Mouse (Mus musculus): ENCODE results near the gene Tspan9. TPM values are rescaled to one million over a fixed set of nuclear protein-coding genes. Genes with fewer than 3 reads are reported as not detected.

Tspan9 gene
- polyA plus RNA-seq, 1 experiment from 2014 or later = 102 TPM

DNA sequence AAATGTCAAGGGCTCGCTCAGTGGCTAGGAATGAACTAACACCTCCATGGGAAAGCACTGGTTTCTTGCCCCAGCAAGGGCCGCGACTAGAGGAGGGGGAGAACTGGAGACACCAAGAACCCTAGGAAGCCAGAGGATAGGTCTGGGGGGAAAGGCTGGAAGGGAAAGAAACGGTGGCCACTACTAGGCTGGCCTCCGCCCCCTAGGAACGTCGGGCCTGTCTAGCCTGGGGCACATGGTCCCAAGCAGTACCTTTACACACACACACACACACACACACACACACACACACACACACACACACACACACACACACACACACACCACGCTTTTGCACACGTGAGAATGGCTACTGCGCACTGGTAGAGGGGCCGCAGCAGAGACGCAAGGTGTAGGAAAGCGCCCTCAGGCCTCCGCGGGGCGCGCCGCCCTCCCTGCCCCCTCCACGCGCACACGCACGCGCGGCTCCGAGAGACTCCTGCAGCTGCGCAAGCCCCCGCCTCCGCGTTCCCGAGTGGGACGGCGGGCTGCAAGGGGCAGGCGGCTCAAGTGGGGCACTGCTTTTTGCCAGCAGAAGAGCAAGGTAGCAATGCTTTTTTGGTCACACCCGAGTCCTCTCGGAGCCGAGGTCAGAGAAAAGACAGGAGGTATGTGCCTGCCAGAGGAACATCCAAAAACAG is 108.0 kb downstream of the Tspan9 start:
- Histone ChIP-seq H3K4me3 (replicated peaks) (peak overlapping the region; percentile 52), H3K27me3 (replicated peaks) (no peaks in the 10 kb centered on the region; the same call in 1 of the 2 replicates), H3K36me3 (no peaks in the 10 kb centered on the region), H3K4me1 (replicated peaks) (peaks cover 41% of the 10 kb centered on the region), H3K4me2 (replicated peaks) (peak overlapping the region; percentile 96), H3K27ac (0 out of 2 replicates have a peak overlapping the region, but pooled peaks have one; percentile 23), H3K9ac (peak overlapping the region; percentile 64), H3K9me3 (no peaks in the 10 kb centered on the region)
- ATAC-seq = peak; percentile 51
- WGBS = under 1% methylated on average over 36 of the region's 36 CpGs

DNA sequence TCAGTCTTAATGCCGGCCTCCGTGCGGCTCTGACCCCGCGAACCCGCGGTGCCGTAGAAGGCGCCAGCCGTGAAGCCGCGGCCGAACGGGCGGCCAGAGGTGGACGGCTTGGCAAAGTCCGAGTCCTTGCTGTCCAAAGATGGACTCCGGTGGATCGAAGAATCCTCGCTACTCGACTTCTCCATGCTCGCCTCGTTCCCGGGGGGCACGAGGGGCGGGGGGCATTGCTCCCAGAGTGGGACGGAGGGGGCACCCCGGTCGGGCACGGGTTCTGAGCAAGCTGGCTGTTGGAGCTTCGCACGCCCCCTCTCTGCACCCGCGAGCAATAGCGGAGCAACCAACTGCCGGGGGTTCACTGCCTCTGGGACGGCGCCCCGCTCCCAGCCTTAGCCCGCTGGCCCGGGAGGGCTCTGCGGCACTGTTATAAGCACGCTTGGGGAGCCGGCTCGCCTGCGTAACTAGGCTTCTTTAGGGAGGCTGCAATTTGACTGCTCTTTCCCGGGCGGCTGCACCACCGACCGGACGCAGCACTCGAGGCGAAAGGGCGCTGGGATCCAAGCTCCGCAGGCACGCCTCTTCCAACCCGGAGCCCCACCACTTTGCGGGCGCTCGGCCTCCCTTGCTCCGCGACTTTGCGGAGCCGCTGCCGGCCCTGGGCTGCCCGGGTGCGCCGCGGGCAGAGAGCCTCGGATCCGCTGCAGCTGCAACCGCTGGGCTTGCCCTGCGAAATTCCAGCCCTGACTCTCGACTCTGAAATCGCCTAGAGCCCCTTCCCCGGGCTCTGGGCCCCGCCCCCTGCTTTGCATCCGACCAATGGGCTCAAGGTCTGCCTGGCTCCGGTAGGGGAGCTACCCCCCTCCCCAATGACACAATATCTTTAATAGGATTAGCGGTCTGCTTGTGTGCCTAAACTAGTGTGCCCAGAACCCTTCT is 108.8 kb downstream of the Tspan9 start:
- Histone ChIP-seq H3K9ac (peak overlapping the region; percentile 64), H3K4me1 (replicated peaks) (peaks cover 41% of the 10 kb centered on the region), H3K9me3 (no peaks in the 10 kb centered on the region), H3K27ac (peak overlapping the region; percentile 83), H3K36me3 (no peaks in the 10 kb centered on the region), H3K27me3 (replicated peaks) (no peaks in the 10 kb centered on the region; the same call in 1 of the 2 replicates), H3K4me2 (replicated peaks) (peak overlapping the region; percentile 96), H3K4me3 (replicated peaks) (peak overlapping the region; percentile 52)
- WGBS = 1% methylated on average over 80 of the region's 80 CpGs
- peak; percentile 84 for ATAC-seq

DNA sequence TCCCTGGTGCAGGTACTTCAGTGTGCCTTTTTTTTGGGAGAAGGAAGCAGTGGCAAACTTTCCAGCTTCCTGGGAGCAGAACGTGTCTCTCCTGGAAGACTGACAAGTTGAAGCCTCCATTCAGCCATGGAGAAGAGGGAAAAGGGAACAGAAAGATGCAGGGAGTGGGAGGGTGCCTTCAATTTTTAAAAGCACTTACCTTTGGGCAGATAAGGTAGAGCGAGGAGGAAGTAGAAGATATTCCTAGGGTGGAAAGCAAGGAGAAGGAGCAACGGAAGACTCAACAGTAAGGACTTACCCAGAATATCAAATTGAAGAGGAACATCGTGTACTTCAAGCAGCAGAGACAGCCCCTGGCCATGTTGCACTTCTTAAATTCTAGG is 109.5 kb downstream of the Tspan9 start:
- ATAC-seq = no peak
- Histone ChIP-seq H3K4me1 (replicated peaks) (peaks cover 41% of the 10 kb centered on the region), H3K36me3 (no peaks in the 10 kb centered on the region), H3K27me3 (replicated peaks) (no peaks in the 10 kb centered on the region; the same call in 1 of the 2 replicates), H3K9ac (peak overlapping the region; percentile 64), H3K9me3 (no peaks in the 10 kb centered on the region), H3K4me3 (replicated peaks) (peak overlapping the region; percentile 52), H3K4me2 (replicated peaks) (peak overlapping the region; percentile 96), H3K27ac (peak overlapping the region; percentile 83; the same call in 1 of the 2 replicates)
- WGBS = 37% methylated on average over 4 of the region's 4 CpGs

DNA sequence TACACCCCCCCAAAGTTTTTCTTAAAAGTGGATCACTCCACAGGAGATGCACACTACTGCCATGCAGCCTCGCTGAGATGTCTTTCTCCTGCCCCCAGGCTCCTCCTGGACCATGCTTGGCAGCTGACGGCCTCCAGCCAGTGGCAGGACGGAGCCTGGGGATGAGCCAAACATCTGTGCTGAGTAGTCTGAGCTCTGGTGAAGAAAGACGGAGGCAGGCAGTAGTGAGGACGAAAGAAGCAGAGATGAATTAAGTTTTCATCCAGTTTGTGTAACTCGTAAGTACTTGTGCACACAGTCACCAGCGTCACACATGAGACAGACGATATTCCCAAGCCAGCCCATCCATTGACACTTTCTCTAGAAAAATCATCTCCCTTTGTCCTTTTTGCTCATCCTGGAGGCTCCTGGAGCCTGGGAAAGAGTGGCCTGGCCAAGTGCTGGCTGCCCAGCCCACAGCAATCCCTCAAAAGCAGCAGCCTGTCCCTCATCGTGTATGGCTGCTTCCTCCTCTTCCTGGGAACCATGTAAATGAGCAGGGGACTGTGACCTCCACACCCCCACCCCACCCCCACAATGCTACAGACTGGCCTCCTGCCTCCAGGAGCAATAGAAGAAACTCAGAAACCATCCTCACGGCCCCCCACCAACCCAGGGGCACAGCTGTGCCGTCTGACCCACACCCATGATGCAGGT is 110.1 kb downstream of the Tspan9 start:
- Histone ChIP-seq H3K4me1 (replicated peaks) (peaks cover 38% of the 10 kb centered on the region), H3K9me3 (no peaks in the 10 kb centered on the region), H3K27ac (peak overlapping the region; percentile 33; the same call in 1 of the 2 replicates), H3K27me3 (replicated peaks) (no peaks in the 10 kb centered on the region; the same call in 1 of the 2 replicates), H3K9ac (peak overlapping the region; percentile 12; the same call in 1 of the 2 replicates), H3K4me2 (replicated peaks) (peak overlapping the region; percentile 96), H3K36me3 (no peaks in the 10 kb centered on the region), H3K4me3 (replicated peaks) (peak overlapping the region; percentile 52)
- 53% methylated on average over 11 of the region's 11 CpGs for WGBS
- ATAC-seq = no peak

DNA sequence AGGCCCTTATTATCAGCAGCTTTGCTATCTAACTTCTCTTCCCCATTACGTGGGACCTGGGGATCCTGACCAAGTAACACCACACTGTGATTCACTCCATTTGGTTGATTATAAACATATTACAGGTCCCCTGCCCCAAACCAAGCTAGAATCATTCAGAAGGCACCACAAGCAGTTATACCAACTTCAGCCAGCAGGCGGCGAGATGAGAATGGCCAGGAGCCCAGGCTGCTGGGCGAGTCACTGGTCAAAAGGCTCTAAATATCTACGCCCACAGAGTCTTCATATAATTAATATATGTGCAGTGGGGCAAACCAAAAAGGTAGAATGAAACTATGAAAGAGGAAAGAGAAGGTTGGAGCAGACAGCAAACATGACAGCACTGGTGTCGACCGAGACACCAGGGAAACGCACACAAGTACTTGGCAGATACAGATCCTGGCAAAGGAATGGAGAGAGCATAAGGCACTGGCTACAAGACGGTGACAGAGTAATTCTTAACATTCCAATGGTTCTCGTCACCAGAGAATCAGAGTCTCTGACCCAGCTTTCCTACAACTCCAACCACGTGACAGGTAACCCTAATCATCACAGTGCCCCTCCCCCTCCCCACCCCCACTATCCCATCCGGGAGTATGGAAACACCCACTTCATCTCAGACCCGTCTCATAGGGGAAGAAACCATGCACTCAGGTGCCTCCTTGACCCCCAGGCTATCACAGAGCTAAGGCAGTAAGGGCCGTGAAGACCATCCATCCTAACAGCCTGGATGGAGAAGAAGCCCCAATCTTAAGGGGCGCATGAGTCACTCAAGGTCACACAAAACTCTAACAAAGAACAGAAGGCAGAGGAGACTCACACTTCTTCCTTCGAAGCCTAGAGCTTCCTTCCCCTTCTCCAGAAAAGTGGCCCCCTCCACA is 110.9 kb downstream of the Tspan9 start:
- no peaks in the 10 kb centered on the region; the same call in 1 of the 2 replicates for H3K27me3 ChIP-seq (replicated peaks)
- peaks cover 41% of the 10 kb centered on the region for H3K4me1 ChIP-seq (replicated peaks)
- no peaks in the 10 kb centered on the region for H3K9me3 ChIP-seq
- no peak for ATAC-seq
- H3K4me3 ChIP-seq (replicated peaks) = peak overlapping the region; percentile 52
- no peaks in the 10 kb centered on the region for H3K36me3 ChIP-seq
- 30% methylated on average over 16 of the region's 16 CpGs for WGBS
- H3K9ac ChIP-seq = no peak overlapping the region
- H3K27ac ChIP-seq = peak overlapping the region; percentile 33; the same call in 1 of the 2 replicates
- peak overlapping the region; percentile 96 for H3K4me2 ChIP-seq (replicated peaks)

DNA sequence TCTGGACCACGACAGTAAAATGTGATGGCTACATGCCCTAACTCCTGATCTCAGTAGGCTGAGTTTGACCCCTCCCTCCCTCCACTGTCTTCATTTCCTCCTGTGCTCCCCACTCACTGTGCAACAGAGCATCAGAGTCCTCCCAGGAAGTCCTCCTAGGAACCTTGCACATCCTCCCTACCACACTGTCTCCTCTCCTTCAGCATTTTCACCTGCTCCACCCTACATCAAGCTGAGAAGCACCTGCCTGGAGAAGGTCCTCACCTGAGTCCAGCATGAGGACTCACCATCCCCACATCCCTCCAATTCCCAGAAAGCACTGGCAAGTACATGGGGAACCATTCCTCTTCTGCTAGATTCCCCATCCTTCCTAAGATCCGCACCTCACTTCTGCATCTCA is 111.8 kb downstream of the Tspan9 start:
- H3K4me2 ChIP-seq (replicated peaks) = no peak overlapping the region
- peaks cover 40% of the 10 kb centered on the region for H3K4me1 ChIP-seq (replicated peaks)

DNA sequence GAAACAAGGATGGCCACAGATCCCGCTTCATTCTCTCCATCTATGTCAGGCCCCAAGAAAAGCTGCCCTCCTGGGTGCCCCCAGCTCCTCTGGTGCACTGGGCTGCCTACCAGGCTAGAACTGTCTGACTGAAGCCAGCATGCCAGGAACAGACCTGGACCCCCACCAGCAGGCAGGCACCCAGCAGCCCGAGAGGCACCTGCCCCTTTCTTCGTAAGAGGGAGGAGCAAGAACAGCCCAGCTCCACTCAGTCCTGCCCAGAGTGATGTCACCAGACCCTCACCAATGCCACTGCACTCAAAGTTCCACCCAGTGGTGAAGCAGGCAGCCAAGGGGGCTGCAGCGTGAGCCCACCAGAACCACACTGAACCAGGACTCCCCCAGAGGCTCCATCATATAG is 112.3 kb downstream of the Tspan9 start:
- Histone ChIP-seq H3K9me3 (no peaks in the 10 kb centered on the region), H3K27ac (no peak overlapping the region), H3K9ac (no peak overlapping the region), H3K4me2 (replicated peaks) (no peak overlapping the region; the same call in 1 of the 2 replicates), H3K36me3 (no peaks in the 10 kb centered on the region), H3K4me3 (replicated peaks) (no peak overlapping the region), H3K4me1 (replicated peaks) (peaks cover 37% of the 10 kb centered on the region), H3K27me3 (replicated peaks) (no peaks in the 10 kb centered on the region; the same call in 1 of the 2 replicates)
- 70% methylated on average over 4 of the region's 4 CpGs for WGBS
- no peak for ATAC-seq

More for the DNA sequence above, 111.8 kb downstream of the Tspan9 start:
- Histone ChIP-seq H3K4me3 (replicated peaks) (no peak overlapping the region), H3K27ac (no peak overlapping the region), H3K9me3 (no peaks in the 10 kb centered on the region), H3K9ac (no peak overlapping the region), H3K27me3 (replicated peaks) (no peaks in the 10 kb centered on the region; the same call in 1 of the 2 replicates), H3K36me3 (no peaks in the 10 kb centered on the region)
- 70% methylated on average over 2 of the region's 2 CpGs for WGBS
- ATAC-seq = no peak

DNA sequence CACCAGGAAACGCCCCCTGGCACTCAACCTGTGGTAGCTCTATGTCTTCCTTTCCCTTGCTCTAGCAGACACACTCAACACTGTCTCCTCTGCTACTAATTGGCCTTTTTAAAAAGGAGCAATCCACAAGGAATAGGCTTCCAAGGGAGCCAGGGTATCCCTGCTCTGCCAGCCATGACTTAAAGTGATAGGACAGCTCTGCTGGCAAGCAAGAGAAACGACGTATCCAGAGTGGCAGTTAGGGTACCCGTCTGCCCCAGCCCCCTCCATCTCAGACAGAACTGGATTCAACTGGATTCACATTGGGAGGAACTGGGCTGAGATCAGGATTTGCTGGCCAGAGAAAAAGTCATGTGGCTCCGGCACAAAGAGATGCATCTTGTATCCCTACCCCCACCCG is 112.9 kb downstream of the Tspan9 start:
- Histone ChIP-seq H3K4me2 (replicated peaks) (no peak overlapping the region), H3K9ac (no peak overlapping the region), H3K36me3 (no peaks in the 10 kb centered on the region), H3K9me3 (no peaks in the 10 kb centered on the region), H3K27me3 (replicated peaks) (no peaks in the 10 kb centered on the region; the same call in 1 of the 2 replicates), H3K4me3 (replicated peaks) (no peak overlapping the region), H3K27ac (no peak overlapping the region), H3K4me1 (replicated peaks) (peaks cover 30% of the 10 kb centered on the region)
- ATAC-seq = no peak
- 82% methylated on average over 6 of the region's 6 CpGs for WGBS

DNA sequence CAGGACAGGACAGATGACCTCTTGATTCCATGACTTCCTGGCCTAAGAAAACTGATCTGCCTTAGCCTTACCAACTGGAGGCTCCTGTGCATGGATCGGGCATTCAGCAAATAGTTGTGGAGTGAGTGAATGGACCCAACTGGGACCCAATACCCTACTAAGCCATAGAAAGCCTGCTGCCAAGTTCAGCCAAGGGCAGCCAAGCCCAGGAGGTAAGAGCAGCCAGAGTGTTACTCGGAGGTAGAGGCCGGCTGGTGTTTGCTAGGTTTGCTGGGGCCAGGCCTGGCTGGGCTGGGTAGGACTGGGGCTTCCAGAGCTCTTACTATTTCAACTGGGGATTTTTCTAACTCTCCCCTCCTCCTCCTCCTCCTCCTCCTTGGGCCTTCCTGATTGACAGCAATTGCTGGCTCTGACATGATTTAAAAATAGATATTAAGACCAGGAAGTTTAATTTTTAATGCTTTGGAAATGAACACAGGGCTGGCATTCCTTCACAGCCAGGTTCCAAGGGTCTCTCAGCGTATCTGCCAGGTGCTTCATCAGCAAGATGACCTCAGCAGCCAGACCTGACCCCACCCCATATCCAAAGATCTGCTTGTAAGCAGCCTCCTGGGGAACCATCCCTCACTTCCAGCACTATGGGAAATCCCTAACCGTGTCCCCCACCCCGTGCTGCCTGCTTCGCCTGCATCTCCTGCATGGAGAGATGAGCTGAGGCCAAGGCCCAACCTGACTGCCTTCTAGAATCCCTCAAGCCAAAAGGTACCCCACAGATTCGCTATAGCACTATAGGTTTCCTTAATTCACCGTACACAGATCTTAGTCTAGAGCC is 113.7 kb downstream of the Tspan9 start:
- H3K36me3 ChIP-seq = no peaks in the 10 kb centered on the region
- no peak overlapping the region for H3K9ac ChIP-seq
- no peak overlapping the region for H3K4me2 ChIP-seq (replicated peaks)
- ATAC-seq = no peak
- 86% methylated on average over 9 of the region's 9 CpGs for WGBS
- no peaks in the 10 kb centered on the region for H3K9me3 ChIP-seq
- no peaks in the 10 kb centered on the region; the same call in 1 of the 2 replicates for H3K27me3 ChIP-seq (replicated peaks)
- peaks cover 25% of the 10 kb centered on the region for H3K4me1 ChIP-seq (replicated peaks)
- no peak overlapping the region for H3K4me3 ChIP-seq (replicated peaks)
- H3K27ac ChIP-seq = no peak overlapping the region

DNA sequence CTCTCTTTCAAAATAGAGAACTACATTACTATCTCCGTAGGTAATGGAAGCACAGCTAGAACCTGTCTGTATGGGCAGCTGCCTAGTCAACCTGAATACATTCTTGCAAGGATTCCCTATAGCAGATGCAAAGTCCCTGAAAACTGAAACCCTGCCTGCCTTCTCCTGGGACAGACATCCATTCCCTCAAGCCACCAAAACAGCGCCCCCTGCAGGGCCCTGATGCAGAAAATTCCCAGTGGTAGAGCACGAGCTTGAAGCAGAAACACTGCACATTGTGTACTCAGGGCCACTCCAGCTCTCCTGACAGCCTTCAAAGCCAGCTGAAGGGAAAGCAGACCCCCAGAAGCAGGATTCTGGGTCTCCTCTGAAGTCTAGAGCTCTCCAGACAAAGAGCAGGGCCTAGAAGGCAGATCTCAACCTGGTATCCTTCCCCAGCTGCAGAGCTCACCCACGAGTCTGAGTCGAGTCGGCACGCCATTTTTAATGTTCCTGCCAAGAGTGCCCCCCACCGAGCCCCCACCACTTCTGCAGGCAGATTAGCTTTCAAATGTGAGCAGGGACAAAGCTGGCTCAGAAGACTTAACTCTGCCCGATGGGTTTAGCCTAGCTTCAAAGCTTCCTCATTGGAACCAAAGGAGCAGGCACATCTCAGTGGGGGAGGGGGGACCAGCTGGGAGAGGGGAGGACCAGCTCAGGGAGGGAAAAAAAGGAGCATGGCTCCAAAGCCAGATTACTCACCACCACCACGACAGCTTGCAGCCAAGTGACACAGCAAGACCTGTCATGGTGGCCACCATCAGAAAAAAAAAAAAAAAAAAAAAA is 115.1 kb downstream of the Tspan9 start:
- 41% methylated on average over 10 of the region's 10 CpGs for WGBS
- Histone ChIP-seq H3K36me3 (no peaks in the 10 kb centered on the region), H3K27ac (0 out of 2 replicates have a peak overlapping the region, but pooled peaks have one; percentile 10), H3K4me1 (replicated peaks) (peaks cover 13% of the 10 kb centered on the region; the same call in 1 of the 2 replicates), H3K4me2 (replicated peaks) (no peak overlapping the region), H3K27me3 (replicated peaks) (no peaks in the 10 kb centered on the region; the same call in 1 of the 2 replicates), H3K9ac (no peak overlapping the region), H3K9me3 (no peaks in the 10 kb centered on the region), H3K4me3 (replicated peaks) (no peak overlapping the region)
- no peak for ATAC-seq

Data from intestine, embryonic 15.5 days (tissue).